In the genomic region with DNA sequence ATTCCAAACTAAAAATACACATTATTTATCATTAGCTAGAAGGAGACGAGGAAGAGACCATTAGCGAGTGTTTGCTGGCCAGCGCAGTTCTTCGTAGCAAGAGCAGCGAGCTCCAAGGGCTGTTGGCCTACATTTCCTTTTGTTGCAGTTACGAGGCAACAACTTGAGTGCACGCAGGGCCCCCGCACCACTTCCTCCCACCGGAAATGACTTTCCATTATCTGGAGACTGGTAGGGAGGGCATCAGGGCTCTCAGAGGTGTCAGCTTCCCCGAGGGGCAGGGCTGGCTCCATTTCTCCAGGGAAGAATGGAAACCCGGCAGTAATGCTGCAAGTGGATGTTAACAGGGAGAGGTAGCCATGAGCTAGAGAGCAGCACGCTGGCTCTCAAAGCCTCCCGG, we compare ENCODE assay signal across 9 mouse cellular contexts.
DNase-seq lines count a peak whose midpoint lies in the region; ATAC-seq lines count a peak whose summit lies in the region.
"Had no signal": no experiment of that assay in that cellular context is flagged by ENCODE, and none has a peak within 500 bp of the region (broad histone marks: within the 10 kb centered on the region; RNA-seq: fewer than 3 reads in every experiment).

No protein-coding gene starts in this region.

- peak overlapping the region; percentile 53; the same call in 1 of the 2 replicates for H3K27ac ChIP-seq in liver, embryonic 15.5 days (replicated peaks)

- H3K27me3 ChIP-seq in liver, embryonic 15.5 days = no peaks in the 10 kb centered on the region

- ATAC-seq in liver, embryonic 15.5 days (ENCODE audit: insufficient read depth) = no peak

- 6% methylated on average over 13 of the region's 13 CpGs for WGBS in liver, embryonic 15.5 days (ENCODE audit: insufficient replicate concordance)

- no peak overlapping the region for H3K4me3 ChIP-seq in liver, embryonic 15.5 days (replicated peaks)

- H3K9me3 ChIP-seq in liver, embryonic 15.5 days (replicated peaks) = no peaks in the 10 kb centered on the region

- no peaks in the 10 kb centered on the region for H3K36me3 ChIP-seq in liver, embryonic 15.5 days (replicated peaks)

- peaks cover 4% of the 10 kb centered on the region; the same call in 1 of the 2 replicates for H3K4me1 ChIP-seq in liver, embryonic 15.5 days (replicated peaks)

- DNase-seq in heart, adult 11 months = peak; percentile 90
- DNase-seq in heart, postnatal 36 days = no peak
- peak; percentile 93 for DNase-seq in 416B (ENCODE audit: low read depth)
- peak; percentile 44 for DNase-seq in c-Kit-positive CD71-negative TER-119-negative erythroid progenitor cells, embryonic 14.5 days (ENCODE audit: low read depth)
- DNase-seq in left cerebral cortex, postnatal 4 days = no peak
- no peak for DNase-seq in cerebellum, postnatal 36 days
- no peak for DNase-seq in gastrocnemius, postnatal 14 days
- DNase-seq: cerebellum, adult 8-10 months had no signal

- peak overlapping the region; percentile 25; the same call in 1 of the 2 replicates for H3K4me2 ChIP-seq in liver, embryonic 15.5 days

- H3K9ac ChIP-seq in liver, embryonic 15.5 days = no peak overlapping the region

- intact Hi-C loops in heart, postnatal 36 days (cut with DNase I) = no loop called here
- intact Hi-C loops in left cerebral cortex, postnatal 4 days (cut with DNase I) = no loop called here
- intact Hi-C loops in gastrocnemius, postnatal 14 days (cut with DNase I; ENCODE audit: low total_unique reads) = no loop called here

Comparison
In these comparisons a context has a peak if more than half of its experiments do, and no peak if none do; other contexts are left out.
1. DNase-seq: peak in heart, adult 11 months (single experiment), 416B (single experiment) and c-Kit-positive CD71-negative TER-119-negative erythroid progenitor cells, embryonic 14.5 days (single experiment); none in heart, postnatal 36 days (0 of 2), left cerebral cortex, postnatal 4 days (single experiment), cerebellum, postnatal 36 days (0 of 2) and gastrocnemius, postnatal 14 days (single experiment).